ENCODE assay signal across 15 mouse cellular contexts in genomic region chr1:131345422-131346419, GRCm38 (mm10).
DNase-seq lines count a peak whose midpoint lies in the region; TF ChIP-seq lines count a peak whose summit lies in the region.
"Had no signal": no experiment of that assay in that cellular context is flagged by ENCODE, and none has a peak within 500 bp of the region (broad histone marks: within the 10 kb centered on the region; RNA-seq: fewer than 3 reads in every experiment).

No protein-coding gene starts in this region.

- 30% methylated on average over 5 of the region's 5 CpGs for WGBS in heart, embryonic 10.5 days
- 64% methylated on average over 5 of the region's 5 CpGs for WGBS in macrophage (ENCODE audit: missing documents)

- H3K27me3 ChIP-seq in heart, embryonic 10.5 days (ENCODE audit: insufficient read depth, poor library complexity, severe bottlenecking) = no peaks in the 10 kb centered on the region
- H3K27me3 ChIP-seq: CH12.LX; embryonic facial prominence, embryonic 13.5 days; limb, embryonic 15.5 days; midbrain, embryonic 12.5 days; neural tube, embryonic 12.5 days had no signal

- H3K9me3 ChIP-seq in heart, embryonic 10.5 days = no peaks in the 10 kb centered on the region
- H3K9me3 ChIP-seq: embryonic facial prominence, embryonic 13.5 days; limb, embryonic 15.5 days; midbrain, embryonic 12.5 days; neural tube, embryonic 12.5 days had no signal

- H3K79me2 ChIP-seq in macrophage (ENCODE audit: inconsistent target) = no peaks in the 10 kb centered on the region; the same call in 1 of the 2 replicates

- H3K4me3 ChIP-seq in layer of hippocampus, adult 2 months = no peak overlapping the region
- H3K4me3 ChIP-seq in heart, embryonic 10.5 days = no peak overlapping the region
- H3K4me3 ChIP-seq in macrophage (ENCODE audit: inconsistent target) = no peak overlapping the region
- no peak overlapping the region for H3K4me3 ChIP-seq in left cerebral cortex, adult 2 months
- H3K4me3 ChIP-seq: embryonic facial prominence, embryonic 13.5 days; limb, embryonic 15.5 days; midbrain, embryonic 12.5 days; neural tube, embryonic 12.5 days had no signal

- peaks cover 29% of the 10 kb centered on the region for H3K36me3 ChIP-seq in heart, embryonic 10.5 days
- H3K36me3 ChIP-seq in macrophage (ENCODE audit: inconsistent target) = peaks cover 65% of the 10 kb centered on the region

- DNase-seq in layer of hippocampus, adult 2 months (ENCODE audit: low spot score in 2 of 2) = no peak
- no peak for DNase-seq in layer of hippocampus, postnatal 36 days
- peak; percentile 78 for DNase-seq in heart, embryonic 10.5 days (ENCODE audit: low spot score)
- DNase-seq in kidney, postnatal 14 days = peak; percentile 51
- DNase-seq in left cerebral cortex, adult 2 months (ENCODE audit: extremely low spot score in 1 of 2, low spot score in 2 of 2) = no peak
- DNase-seq in spleen, adult 18-20 months = no peak
- no peak for DNase-seq in T-cell, adult 2 months (ENCODE audit: low spot score)
- DNase-seq: forebrain, postnatal 0 days; layer of hippocampus, adult 9-11 months had no signal

- TF ChIP-seq CTCF in layer of hippocampus, adult 2 months (conservative IDR thresholded peaks at IDR 0.05) = no peak
- TF ChIP-seq CTCF in left cerebral cortex, adult 2 months (IDR thresholded peaks at IDR 0.05) = no peak

- H3K4me1 ChIP-seq in heart, embryonic 10.5 days = peaks cover 26% of the 10 kb centered on the region
- H3K4me1 ChIP-seq: midbrain, embryonic 12.5 days; neural tube, embryonic 12.5 days had no signal

- 0 out of 2 replicates have a peak overlapping the region, but pooled peaks have one; percentile 19 for H3K27ac ChIP-seq in layer of hippocampus, adult 2 months
- H3K27ac ChIP-seq in heart, embryonic 10.5 days = peak overlapping the region; percentile 49; the same call in 1 of the 2 replicates
- peak overlapping the region; percentile 7; the same call in 1 of the 2 replicates for H3K27ac ChIP-seq in macrophage
- H3K27ac ChIP-seq in left cerebral cortex, adult 2 months = no peak overlapping the region; the same call in 1 of the 2 replicates
- H3K27ac ChIP-seq: embryonic facial prominence, embryonic 13.5 days; limb, embryonic 15.5 days; midbrain, embryonic 12.5 days; neural tube, embryonic 12.5 days had no signal

- intact Hi-C loops in left cerebral cortex, adult 2 months (cut with DNase I) = no loop called here

Comparison
In these comparisons a context has a peak if more than half of its experiments do, and no peak if none do; other contexts are left out.
1. DNase-seq: peak in heart, embryonic 10.5 days (single experiment) and kidney, postnatal 14 days (single experiment); none in layer of hippocampus, adult 2 months (0 of 2), layer of hippocampus, postnatal 36 days (0 of 2), left cerebral cortex, adult 2 months (0 of 2), spleen, adult 18-20 months (0 of 2) and T-cell, adult 2 months (single experiment).